Comparison of ENCODE assay signal across 21 mouse cellular contexts in the genomic region with DNA sequence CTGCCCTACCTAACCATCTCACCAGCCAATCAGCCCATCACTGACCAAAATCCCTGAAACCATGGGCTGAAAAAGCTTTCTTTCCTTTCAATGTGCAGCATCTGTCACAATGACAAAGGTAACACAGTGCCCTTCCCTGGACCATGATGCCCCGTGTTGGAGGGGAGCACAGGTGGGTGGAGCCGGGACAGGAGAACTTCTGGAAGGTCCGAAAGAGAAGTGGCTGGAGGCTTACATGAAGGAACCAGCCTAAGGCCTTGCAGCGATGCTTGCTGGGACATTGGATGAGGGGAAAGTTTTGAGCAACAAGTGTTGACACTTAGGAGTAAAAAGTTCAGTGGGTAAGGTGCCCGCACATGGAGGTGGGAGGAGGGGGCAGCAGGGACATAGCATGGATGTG. TPM values are rescaled to one million over a fixed set of nuclear protein-coding genes. Genes with fewer than 3 reads are reported as not detected.
"Had no signal": no experiment of that assay in that cellular context is flagged by ENCODE, and none has a peak within 500 bp of the region (broad histone marks: within the 10 kb centered on the region; RNA-seq: fewer than 3 reads in every experiment).

No protein-coding gene starts in this region.

- H3K4me2 ChIP-seq: lung, embryonic 14.5 days; midbrain, embryonic 11.5 days; midbrain, embryonic 13.5 days; neural tube, embryonic 13.5 days; neural tube, embryonic 15.5 days had no signal

- DNase-seq: lung, adult 18-20 months; lung, embryonic 14.5 days; lung, postnatal 10 days; lung, postnatal 4 days; retina, postnatal 1 day; right cerebral cortex, adult 18-20 months; right cerebral cortex, postnatal 25 days; right cerebral cortex, postnatal 4 days; spleen, adult 18-20 months; thymus, adult 18-20 months; thymus, postnatal 14 days; thymus, postnatal 36 days had no signal

- H3K4me3 ChIP-seq: midbrain, embryonic 13.5 days; myocyte; neural tube, embryonic 13.5 days; neural tube, embryonic 15.5 days had no signal

- H3K9me3 ChIP-seq: neural tube, embryonic 13.5 days; neural tube, embryonic 15.5 days had no signal

- H3K36me3 ChIP-seq: midbrain, embryonic 13.5 days; neural tube, embryonic 13.5 days; neural tube, embryonic 15.5 days had no signal

- H3K27me3 ChIP-seq: midbrain, embryonic 13.5 days; neural tube, embryonic 13.5 days; neural tube, embryonic 15.5 days had no signal

- H3K27ac ChIP-seq: midbrain, embryonic 13.5 days; neural tube, embryonic 13.5 days; neural tube, embryonic 15.5 days had no signal

- H3K9ac ChIP-seq: lung, embryonic 14.5 days; midbrain, embryonic 13.5 days; neural tube, embryonic 13.5 days; neural tube, embryonic 15.5 days had no signal

- ATAC-seq: midbrain, embryonic 13.5 days; midbrain, embryonic 16.5 days had no signal

- H3K4me1 ChIP-seq: midbrain, embryonic 13.5 days; neural tube, embryonic 13.5 days; neural tube, embryonic 15.5 days had no signal

RNA-seq across cellular contexts. Expression of gene Klhdc8a, which starts 50.0 kb away (rescaled TPM):
- total RNA-seq: megakaryocyte, adult 5-6 weeks; megakaryocyte-erythroid progenitor cell, adult 5-6 weeks had no signal
- polyA plus RNA-seq: stomach, embryonic 14.5 days had no signal
